Mouse (Mus musculus): Measurements from ENCODE around the gene Rnf213. TPM values are rescaled to one million over a fixed set of nuclear protein-coding genes. Genes with fewer than 3 reads are reported as not detected.

The Rnf213 gene
- polyA plus RNA-seq, 1 experiment from 2014 or later, result 4.2 TPM

DNA sequence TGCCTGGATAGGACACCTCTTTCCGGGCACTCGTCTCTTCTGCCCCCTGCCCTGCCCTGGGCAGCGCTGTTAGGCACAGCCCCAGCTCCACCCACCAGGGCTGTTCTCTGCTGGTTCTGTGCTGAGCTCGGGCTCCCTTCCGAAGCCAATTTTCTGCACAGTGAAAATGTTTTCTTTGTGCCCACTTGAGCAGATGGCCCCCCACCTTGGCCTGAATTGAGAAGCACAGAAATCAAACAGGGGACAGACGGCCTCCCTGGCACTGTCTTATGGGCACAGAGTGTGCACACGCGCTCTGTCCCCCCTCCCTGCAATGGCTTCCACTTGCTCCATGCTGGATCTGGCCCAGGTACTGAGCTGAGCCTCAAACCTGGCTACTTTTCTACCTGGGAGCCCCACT lies 139.6 kb downstream of the Rnf213 start:
- Histone ChIP-seq H3K9me3 (replicated peaks) (no peaks in the 10 kb centered on the region), H3K4me2 (no peak overlapping the region), H3K4me3 (replicated peaks) (no peak overlapping the region), H3K4me1 (replicated peaks) (no peaks in the 10 kb centered on the region), H3K27me3 (peaks cover 13% of the 10 kb centered on the region), H3K27ac (replicated peaks) (no peak overlapping the region), H3K36me3 (replicated peaks) (no peaks in the 10 kb centered on the region), H3K9ac (no peak overlapping the region)
- ATAC-seq (ENCODE audit: insufficient read depth), result no peak
- WGBS (ENCODE audit: insufficient replicate concordance), result 66% methylated on average over 8 of the region's 8 CpGs

DNA sequence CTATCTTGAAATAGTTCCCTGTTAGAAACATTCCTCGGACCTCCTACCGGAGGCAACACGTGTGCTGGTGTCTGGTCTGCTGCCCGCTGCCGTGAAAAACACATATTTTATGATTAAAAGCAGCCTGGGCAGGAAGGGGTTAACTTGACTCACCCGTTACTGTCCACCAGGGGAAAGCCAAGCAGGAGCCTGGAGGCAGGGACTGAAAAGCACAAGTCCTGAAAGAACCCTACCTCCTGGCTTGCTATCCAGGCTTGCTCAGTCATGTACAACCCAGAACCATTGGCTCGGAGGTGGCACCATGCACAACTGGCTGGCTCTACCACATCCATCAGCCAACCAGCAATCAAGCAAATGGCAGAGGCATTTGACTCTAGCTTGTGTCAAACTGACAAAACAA lies 140.8 kb downstream of the Rnf213 start:
- ATAC-seq (ENCODE audit: insufficient read depth), result no peak

More for the DNA sequence above, 140.8 kb downstream of the Rnf213 start:
- no peak overlapping the region for H3K27ac ChIP-seq (replicated peaks)
- H3K4me1 ChIP-seq (replicated peaks), result no peaks in the 10 kb centered on the region
- H3K4me3 ChIP-seq (replicated peaks), result no peak overlapping the region
- H3K9me3 ChIP-seq (replicated peaks), result no peaks in the 10 kb centered on the region
- H3K27me3 ChIP-seq, result peaks cover 13% of the 10 kb centered on the region
- 54% methylated on average over 7 of the region's 7 CpGs for WGBS (ENCODE audit: insufficient replicate concordance)
- no peak overlapping the region for H3K9ac ChIP-seq
- no peak overlapping the region for H3K4me2 ChIP-seq
- H3K36me3 ChIP-seq (replicated peaks), result no peaks in the 10 kb centered on the region

MicroRNAs encoded within 50 kb of the gene (microRNA counts, 519-probe panel; counts per million panel counts)
- microRNA mmu-miR-1932, result not detected

Small RNA genes within 50 kb of the gene (microRNA-seq; reads per million reads assigned to microRNA genes)
- gene Mir1932, result not detected

Other genes with a start within 250 kb of the Rnf213 start
- 1.6 and 1.9 TPM in 2 replicates for gene Tbc1d16, start 164.6 kb upstream of the Rnf213 start, polyA plus RNA-seq (2015; fragmentation: Nextera tagmentation; extraction: Ambion mirVana)
- 0.55 and 0.70 TPM in 2 replicates for gene Ccdc40, start 164.5 kb upstream of the Rnf213 start, polyA plus RNA-seq (2015; fragmentation: Nextera tagmentation; extraction: Ambion mirVana)
- 21.4 and 26.4 TPM in 2 replicates for gene Gaa, start 125.2 kb upstream of the Rnf213 start, polyA plus RNA-seq (2015; fragmentation: Nextera tagmentation; extraction: Ambion mirVana)
- gene Eif4a3, start 93.0 kb upstream of the Rnf213 start, polyA plus RNA-seq (2015; fragmentation: Nextera tagmentation; extraction: Ambion mirVana), result 165 and 170 TPM in 2 replicates
- gene Card14, start 85.3 kb upstream of the Rnf213 start, polyA plus RNA-seq (2015; fragmentation: Nextera tagmentation; extraction: Ambion mirVana), result 0.21 and 0.35 TPM in 2 replicates
- 1.9 and 2.3 TPM in 2 replicates for gene Sgsh, start 37.6 kb upstream of the Rnf213 start, polyA plus RNA-seq (2015; fragmentation: Nextera tagmentation; extraction: Ambion mirVana)
- gene Slc26a11, start 37.5 kb upstream of the Rnf213 start, polyA plus RNA-seq (2015; fragmentation: Nextera tagmentation; extraction: Ambion mirVana), result 1.6 and 2.6 TPM in 2 replicates
- 5.3 and 5.8 TPM in 2 replicates for gene Endov, start 98.2 kb downstream of the Rnf213 start, polyA plus RNA-seq (2015; fragmentation: Nextera tagmentation; extraction: Ambion mirVana)
- gene Nptx1, start 154.7 kb downstream of the Rnf213 start, polyA plus RNA-seq (2015; fragmentation: Nextera tagmentation; extraction: Ambion mirVana), result 0.05 TPM in 1 of 2 replicates, not detected in the other
- 4.9 and 5.9 TPM in 2 replicates for gene Rptor, start 209.8 kb downstream of the Rnf213 start, polyA plus RNA-seq (2015; fragmentation: Nextera tagmentation; extraction: Ambion mirVana)

Measured in liver, embryonic 15.5 days (tissue).